Mouse (Mus musculus) lung, postnatal 25 days (tissue): ENCODE measurements around the gene Nampt.

ENCODE experiments used
- DNase-seq: peaks from one replicate; pipeline ENCODE4 v3.0.0; 2022; ENCODE audit warnings: low spot score

The Nampt gene

DNA sequence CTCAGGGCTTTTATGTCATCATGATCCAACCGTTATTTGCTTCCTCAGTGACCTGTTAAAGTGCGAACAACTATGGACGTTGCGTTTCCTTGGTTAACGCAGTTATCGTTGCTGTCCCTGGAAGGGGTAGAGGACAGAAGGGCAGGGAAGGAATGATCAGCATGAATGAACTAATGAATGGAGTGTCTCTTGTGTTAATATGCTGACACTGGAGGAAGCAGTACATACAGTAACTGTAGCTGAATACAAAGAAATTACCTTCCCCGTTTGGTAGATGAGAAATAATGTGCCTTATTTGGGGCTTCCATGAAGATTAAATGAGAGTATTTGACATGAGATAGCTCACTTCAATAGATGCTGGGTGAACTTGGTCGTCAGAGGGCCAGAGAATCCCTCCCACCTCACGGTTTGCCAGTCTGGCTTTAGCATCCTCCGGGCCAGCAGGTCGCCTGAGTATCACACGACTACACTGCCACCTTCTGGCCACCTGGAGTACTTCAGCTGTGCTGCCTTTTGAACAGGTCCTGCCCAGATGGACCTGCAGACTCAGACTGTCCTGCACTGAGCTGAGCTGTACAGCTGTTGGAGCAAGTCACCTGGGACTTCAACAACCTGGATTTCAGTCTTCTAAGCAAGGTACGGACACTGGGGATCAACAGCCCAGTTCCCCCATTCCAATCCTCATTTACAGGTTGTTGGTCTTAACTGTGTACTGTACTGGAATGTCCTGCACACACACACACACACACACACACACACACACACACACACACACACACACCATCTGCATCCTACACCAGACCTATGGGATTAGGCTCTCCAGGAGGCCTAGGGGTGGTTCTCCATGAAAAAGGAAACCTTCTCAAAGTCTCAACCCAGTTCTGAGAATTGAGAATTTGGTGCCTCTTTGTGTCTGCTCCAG is 78.1 kb downstream of the Nampt start:
- peak; percentile 87 for DNase-seq

GRCm38 (mm10) chr12:32901005-32901404 is 81.7 kb downstream of the Nampt start:
- DNase-seq: no peak
